Mouse (Mus musculus): ENCODE data around the gene Dnase1l2.
"Not testable (repeated sequence)": the region's sequence is repeated elsewhere in the genome, so short reads cannot be mapped to it uniquely, and the experiment has no call there.

The Dnase1l2 gene

GRCm38 (mm10) chr17:24429201-24429983 lies 13.5 kb downstream of the Dnase1l2 start:
- DNase-seq (ENCODE audit: low spot score) = no peak

GRCm38 (mm10) chr17:24427170-24427557 lies 15.7 kb downstream of the Dnase1l2 start:
- DNase-seq (ENCODE audit: low spot score) = no peak

- DNase-seq (ENCODE audit: low spot score) = peak; percentile 99
Observed at GRCm38 (mm10) chr17:24426471-24427169, 16.3 kb downstream of the Dnase1l2 start, which contains the start of gene Eci1. TSS of gene Eci1 (plus strand) at chr17:24426641.

DNA sequence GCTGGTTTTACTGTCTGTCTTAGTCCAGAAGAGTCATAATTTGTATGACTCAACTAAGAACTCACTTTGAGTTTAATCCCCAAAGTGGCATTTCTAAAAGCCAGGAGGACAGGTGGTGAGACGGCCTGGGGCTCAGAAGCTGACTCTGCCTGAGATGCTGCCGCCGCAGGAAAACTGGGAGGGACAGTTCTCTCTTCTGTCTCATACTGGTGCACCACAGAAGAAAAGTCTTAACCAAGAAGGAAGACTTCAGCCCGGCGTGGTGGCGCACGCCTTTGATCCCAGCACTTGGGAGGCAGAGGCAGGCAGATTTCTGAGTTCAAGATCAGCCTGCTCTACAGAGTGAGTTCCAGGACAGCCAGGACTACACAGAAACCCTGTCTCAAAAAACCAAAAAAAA lies 17.0 kb downstream of the Dnase1l2 start:
- DNase-seq (ENCODE audit: low spot score) = no peak

DNA sequence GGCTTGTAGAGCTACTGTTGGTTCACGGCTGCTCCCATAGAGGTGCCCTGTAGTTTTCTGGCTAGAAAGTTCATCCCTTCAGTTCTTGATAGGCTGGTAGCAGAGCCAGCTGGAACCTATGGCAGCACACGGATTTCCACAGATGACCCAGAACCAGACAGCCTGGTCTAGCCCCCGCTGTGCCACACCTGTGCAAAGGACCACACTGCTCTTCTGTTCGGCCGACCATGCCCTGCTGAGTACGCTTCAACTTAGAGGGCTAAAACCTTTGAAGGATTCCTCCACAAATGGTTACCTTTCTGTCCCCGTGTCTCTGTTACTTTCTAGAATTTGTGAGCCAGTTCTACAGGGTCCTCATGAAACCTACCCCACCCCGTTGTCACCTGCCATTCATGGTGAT lies 17.6 kb downstream of the Dnase1l2 start:
- not testable (repeated sequence) for DNase-seq (ENCODE audit: low spot score)

DNA sequence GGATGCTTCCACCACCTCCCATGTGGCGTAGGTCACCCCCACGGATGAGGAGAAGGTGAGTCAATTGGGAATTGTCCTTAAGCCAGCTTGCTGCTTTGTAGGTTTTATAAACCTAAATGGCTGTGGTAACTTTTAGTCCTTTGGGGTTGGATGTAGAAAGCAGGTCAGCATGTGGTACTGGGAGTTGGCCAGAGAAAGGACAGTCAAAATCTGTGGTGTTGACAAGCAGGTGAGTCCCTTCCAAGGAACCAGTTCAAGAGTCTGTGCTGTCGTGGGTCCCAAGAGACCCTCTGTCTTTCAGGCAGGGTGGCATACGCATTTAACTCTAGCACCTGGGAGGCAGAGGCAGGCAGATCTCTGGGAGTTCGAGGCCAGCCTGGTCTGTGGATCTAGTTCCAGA lies 18.4 kb downstream of the Dnase1l2 start:
- DNase-seq (ENCODE audit: low spot score) = no peak

DNA sequence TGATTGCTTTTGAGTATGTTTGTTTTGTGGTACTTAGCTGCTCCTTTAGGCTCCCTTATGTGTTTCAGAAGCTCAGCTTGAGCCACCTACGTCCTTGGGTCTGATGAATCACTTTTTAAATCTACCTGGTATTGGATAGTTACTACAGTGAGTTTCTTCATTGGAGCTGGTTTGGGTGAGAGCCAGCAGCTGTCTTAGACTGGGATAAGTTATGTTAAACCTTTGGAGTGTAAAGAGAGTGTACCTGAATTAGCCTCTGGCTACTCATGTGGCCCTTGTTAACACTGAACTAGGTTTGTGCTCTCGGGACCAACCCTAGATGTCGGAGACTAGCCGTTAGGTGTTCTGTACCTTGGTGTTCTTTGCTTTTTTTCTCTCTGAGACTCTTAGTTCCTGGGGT lies 19.8 kb downstream of the Dnase1l2 start:
- no peak for DNase-seq (ENCODE audit: low spot score)

- no peak for DNase-seq (ENCODE audit: low spot score)
Observed at GRCm38 (mm10) chr17:24416051-24416652, 26.8 kb downstream of the Dnase1l2 start.

GRCm38 (mm10) chr17:24415011-24415410 lies 27.9 kb downstream of the Dnase1l2 start:
- no peak for DNase-seq (ENCODE audit: low spot score)

DNA sequence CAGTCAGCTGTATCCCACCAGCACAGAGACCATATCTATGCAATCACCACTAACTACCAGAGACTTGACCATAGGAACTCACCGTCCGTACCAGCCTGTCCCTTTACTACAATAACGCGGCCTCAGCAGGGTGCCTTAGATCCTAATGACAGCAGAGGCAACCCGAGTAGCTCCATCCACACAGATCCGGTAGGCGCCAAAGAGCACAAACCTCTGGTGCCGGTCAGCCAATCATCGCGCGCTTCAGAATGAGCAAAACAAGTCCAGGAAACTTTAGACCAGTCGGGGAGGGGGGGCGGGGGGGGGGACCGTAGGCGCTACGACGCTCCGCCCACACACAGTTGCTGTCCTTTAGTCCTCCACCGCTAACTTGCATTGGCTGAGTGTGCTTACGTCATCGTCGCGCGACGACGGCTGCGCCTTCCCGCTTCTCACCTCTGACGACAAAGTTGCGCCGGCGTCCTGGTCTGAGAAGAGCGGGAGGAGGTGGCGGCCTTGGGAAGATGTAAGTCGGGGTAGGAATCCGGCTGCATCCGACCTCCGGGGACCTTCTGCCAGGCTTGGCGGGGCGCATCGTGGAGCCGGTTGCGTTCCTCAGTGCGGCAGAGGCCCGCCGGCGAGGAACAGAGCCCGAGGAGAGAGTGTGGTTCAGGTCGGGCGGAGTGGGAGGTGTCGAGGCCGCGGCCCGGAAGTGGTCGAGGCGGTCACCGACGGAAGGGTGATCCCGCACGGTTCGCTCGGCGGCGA lies 28.5 kb downstream of the Dnase1l2 start, which contains the start of gene Rnps1:
TSS of gene Rnps1 (plus strand) at position 336 of the 747 bp plus-strand sequence.
- peak; percentile 92 for DNase-seq (ENCODE audit: low spot score)

GRCm38 (mm10) chr17:24413557-24414211 lies 29.2 kb downstream of the Dnase1l2 start:
- DNase-seq (ENCODE audit: low spot score) = no peak

DNA sequence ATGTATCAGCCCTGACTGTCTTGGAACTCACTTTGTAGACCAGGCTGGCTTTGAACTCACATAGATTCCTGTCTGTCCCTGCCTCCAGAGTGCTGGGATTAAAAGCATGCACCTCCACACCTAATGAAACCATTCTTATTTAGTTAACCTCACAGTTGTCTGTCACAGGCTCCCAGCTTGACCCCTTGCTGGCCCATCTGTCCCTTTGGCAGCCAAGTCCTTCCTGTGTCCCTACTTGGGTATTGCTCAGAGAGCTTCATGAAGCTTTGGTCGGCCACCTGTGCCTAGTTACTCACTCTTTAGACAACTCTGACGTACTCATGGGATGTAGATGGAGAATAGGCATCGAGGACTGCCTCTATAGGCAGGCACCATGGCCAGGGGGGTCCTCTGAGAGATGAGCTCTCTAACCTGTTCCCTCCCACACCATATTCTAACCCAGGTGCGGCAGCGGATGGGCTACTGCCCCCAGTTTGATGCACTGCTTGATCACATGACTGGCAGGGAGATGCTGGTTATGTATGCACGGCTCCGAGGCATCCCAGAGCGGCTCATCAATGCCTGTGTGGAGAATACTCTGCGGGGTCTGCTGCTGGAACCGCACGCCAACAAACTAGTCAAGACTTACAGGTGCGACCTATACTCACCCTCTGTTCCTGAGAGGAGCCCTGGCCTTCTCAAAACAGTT lies 35.6 kb downstream of the Dnase1l2 start:
- DNase-seq (ENCODE audit: low spot score) = no peak

GRCm38 (mm10) chr17:24402371-24402770 lies 40.5 kb downstream of the Dnase1l2 start:
- DNase-seq (ENCODE audit: low spot score) = peak; percentile 73

DNA sequence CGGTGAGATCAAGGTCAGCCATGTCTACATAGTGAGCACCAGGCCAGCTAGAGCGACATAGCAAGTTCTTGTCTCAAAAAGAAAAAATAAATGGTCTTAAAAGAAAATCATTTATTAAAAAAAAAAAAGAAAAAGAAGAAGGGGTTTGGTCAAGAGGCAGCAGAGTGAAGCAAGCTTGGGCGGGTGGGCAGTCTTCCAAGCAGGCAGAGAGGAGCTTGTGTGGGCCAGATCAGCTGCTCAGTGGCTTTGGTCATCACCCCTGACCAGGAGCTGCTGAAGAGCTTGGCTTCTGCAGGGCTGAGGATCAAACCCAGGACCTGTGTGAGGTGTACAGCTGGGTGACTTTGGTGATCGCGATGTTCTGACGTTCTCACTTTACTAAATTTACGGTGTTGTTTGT lies 48.4 kb downstream of the Dnase1l2 start:
- DNase-seq (ENCODE audit: low spot score) = no peak

DNA sequence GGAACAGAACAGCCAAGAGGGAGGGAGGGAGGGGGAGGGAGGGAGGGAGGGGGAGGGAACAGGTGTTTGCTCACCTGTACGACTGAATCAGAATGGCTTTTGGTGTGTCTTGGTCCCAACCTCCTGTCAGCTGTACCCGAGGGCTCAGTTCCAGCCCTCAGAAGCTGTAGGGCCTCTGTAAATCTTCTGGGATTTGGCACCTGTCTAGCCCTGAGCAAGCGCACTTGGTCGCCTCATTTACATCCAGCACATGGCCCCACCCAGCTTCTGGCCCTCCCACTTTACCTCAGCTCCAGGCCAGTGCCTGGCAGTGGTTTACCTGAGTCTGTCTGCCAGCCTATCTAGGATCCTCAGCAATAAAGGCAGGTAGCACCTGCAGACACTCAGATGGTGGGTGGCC lies 49.4 kb downstream of the Dnase1l2 start:
- DNase-seq (ENCODE audit: low spot score) = no peak

GRCm38 (mm10) chr17:24391149-24391548 lies 51.8 kb downstream of the Dnase1l2 start:
- no peak for DNase-seq (ENCODE audit: low spot score)
